Mouse (Mus musculus) forebrain, embryonic 10.5 days (tissue): ENCODE data around the gene Terb2. TPM values are rescaled to one million over a fixed set of nuclear protein-coding genes. Genes with fewer than 3 reads are reported as not detected.

Experiments
- DNase-seq: peaks from one replicate; pipeline ENCODE4 v3.0.0-alpha.2; 2017; ENCODE audit warnings: low spot score; ENCODE audit errors: extremely low spot score
- H3K27ac ChIP-seq: fragments of 300-500 bp; sonication (generic); 2 replicates; pipeline ENCODE4 v1.5.1; 2016; ENCODE audit warnings: mild to moderate bottlenecking
- H3K27me3 ChIP-seq: fragments of 300-500 bp; sonication (generic); 2 replicates; pipeline ENCODE4 v1.6.1; 2016; ENCODE audit warnings: mild to moderate bottlenecking; ENCODE audit not compliant: poor library complexity, severe bottlenecking
- H3K36me3 ChIP-seq: fragments of 300-500 bp; sonication (generic); replicated peaks from 2 replicates; pipeline ENCODE4 v1.6.1; 2016; ENCODE audit warnings: mild to moderate bottlenecking, moderate library complexity
- H3K4me1 ChIP-seq: fragments of 300-500 bp; sonication (generic); 2 replicates; pipeline ENCODE4 v1.6.1; 2016
- H3K4me3 ChIP-seq: fragments of 300-500 bp; sonication (generic); 2 replicates; pipeline ENCODE4 v1.5.1; 2016; ENCODE audit warnings: mild to moderate bottlenecking, moderate library complexity
- H3K9me3 ChIP-seq: fragments of 300-500 bp; sonication (generic); 2 replicates; pipeline ENCODE4 v1.6.1; 2016; ENCODE audit warnings: mild to moderate bottlenecking, moderate library complexity
- WGBS: fragments of 180-500 bp; shearing (Covaris S2); methylation state at CpG from one replicate; pipeline ENCODE4 v1.1.7; 2016; 5-methylcytosine and 5-hydroxymethylcytosine counted together
- polyA plus RNA-seq: library from polyadenylated mRNA; unstranded; fragments of >200 nt; fragmentation: Nextera tagmentation; extraction: Ambion mirVana; gene quantifications from 2 replicates; pipeline ENCODE4 v1.2.1, GENCODE M21; 2016

Gene Terb2
- polyA plus RNA-seq, 1 experiment from 2014 or later, result not detected

DNA sequence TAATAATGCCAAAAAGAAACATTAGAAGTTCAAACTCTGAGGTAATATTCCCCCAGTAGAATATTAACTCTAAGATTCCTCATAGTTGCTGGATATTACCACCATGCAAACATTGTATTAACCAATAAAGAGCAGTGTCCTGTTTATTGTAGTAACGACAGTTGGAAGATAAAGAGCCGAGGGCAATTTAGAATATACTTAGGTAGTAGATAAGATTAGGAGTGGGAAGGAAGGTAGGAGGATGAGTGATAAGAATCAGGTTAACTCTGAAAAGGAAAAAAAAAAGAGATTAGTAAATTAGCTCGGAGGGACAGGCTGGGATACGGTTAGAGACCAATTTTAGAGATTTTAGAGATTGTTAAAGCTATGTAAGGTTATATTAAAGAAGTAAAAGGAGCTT, 35.3 kb downstream of the Terb2 start:
- 88% methylated on average over 4 of the region's 4 CpGs for WGBS
- no peak overlapping the region for H3K4me3 ChIP-seq
- no peak overlapping the region for H3K27ac ChIP-seq
- DNase-seq, result no peak
- no peaks in the 10 kb centered on the region for H3K27me3 ChIP-seq
- no peaks in the 10 kb centered on the region for H3K36me3 ChIP-seq
- H3K9me3 ChIP-seq, result no peaks in the 10 kb centered on the region
- H3K4me1 ChIP-seq, result no peaks in the 10 kb centered on the region

DNA sequence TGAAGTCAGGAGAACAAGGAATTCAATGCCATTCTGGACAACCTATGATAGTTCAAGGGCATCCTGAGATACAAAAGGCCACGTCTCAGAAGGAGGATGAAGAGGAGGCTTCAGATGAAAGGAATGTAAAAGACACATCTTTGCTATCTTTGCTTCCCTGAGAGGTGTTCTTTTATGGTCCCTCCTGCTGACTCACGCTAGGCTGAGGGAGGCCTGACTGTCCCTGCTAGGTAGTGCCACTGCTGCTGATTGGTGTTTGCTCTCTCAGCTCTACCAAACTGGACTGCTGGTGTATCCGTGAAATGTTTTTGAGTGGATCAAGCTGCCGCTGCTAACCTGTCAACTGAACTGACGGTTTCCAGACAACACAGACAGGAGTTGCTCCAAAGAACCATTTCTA, 35.7 kb downstream of the Terb2 start:
- Histone ChIP-seq H3K27ac (no peak overlapping the region), H3K9me3 (no peaks in the 10 kb centered on the region), H3K36me3 (no peaks in the 10 kb centered on the region), H3K27me3 (no peaks in the 10 kb centered on the region), H3K4me1 (no peaks in the 10 kb centered on the region), H3K4me3 (no peak overlapping the region)
- DNase-seq, result no peak
- WGBS, result 72% methylated on average over 5 of the region's 5 CpGs

DNA sequence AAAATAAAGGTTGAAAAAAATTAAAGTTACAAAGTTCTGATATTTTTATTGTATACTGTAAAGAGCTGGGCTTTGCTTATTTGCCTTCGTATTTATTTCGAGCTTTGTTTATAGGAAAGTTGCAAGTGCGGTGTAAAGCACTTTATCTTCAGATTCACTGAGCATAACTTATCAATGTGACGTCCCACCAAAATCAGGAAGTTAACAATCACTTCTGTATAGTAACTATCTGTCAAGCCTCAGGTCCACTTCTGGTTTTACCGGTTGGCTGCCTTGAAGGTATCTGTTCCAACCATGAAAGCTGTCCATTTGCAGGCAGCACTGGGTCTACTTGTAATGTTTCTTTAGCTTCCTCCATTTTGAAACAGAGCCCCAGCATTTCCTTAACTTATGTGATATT, 36.2 kb downstream of the Terb2 start:
- Histone ChIP-seq H3K4me1 (no peaks in the 10 kb centered on the region), H3K27me3 (no peaks in the 10 kb centered on the region), H3K27ac (no peak overlapping the region), H3K36me3 (no peaks in the 10 kb centered on the region), H3K9me3 (no peaks in the 10 kb centered on the region), H3K4me3 (no peak overlapping the region)
- WGBS, result 95% methylated on average over 5 of the region's 5 CpGs
- no peak for DNase-seq

- Histone ChIP-seq H3K36me3 (no peaks in the 10 kb centered on the region), H3K4me3 (no peak overlapping the region), H3K27me3 (no peaks in the 10 kb centered on the region), H3K4me1 (no peaks in the 10 kb centered on the region), H3K9me3 (no peaks in the 10 kb centered on the region), H3K27ac (no peak overlapping the region)
- DNase-seq, result no peak
Observed at GRCm38 (mm10) chr2:122223654-122224053, 37.6 kb downstream of the Terb2 start.

- DNase-seq, result no peak
- no peak overlapping the region for H3K27ac ChIP-seq
- H3K9me3 ChIP-seq, result no peaks in the 10 kb centered on the region
- peaks cover 2% of the 10 kb centered on the region; the same call in 1 of the 2 replicates for H3K27me3 ChIP-seq
- no peak overlapping the region for H3K4me3 ChIP-seq
- peaks cover 13% of the 10 kb centered on the region for H3K4me1 ChIP-seq
- WGBS, result 87% methylated on average over 6 of the region's 6 CpGs
- H3K36me3 ChIP-seq, result no peaks in the 10 kb centered on the region
Observed at GRCm38 (mm10) chr2:122230395-122230794, 44.3 kb downstream of the Terb2 start.

GRCm38 (mm10) chr2:122231616-122232015, 45.5 kb downstream of the Terb2 start:
- no peaks in the 10 kb centered on the region for H3K36me3 ChIP-seq
- no peak overlapping the region for H3K4me3 ChIP-seq
- no peaks in the 10 kb centered on the region for H3K9me3 ChIP-seq
- WGBS, result 78% methylated on average over 9 of the region's 9 CpGs
- H3K4me1 ChIP-seq, result peaks cover 14% of the 10 kb centered on the region
- peaks cover 14% of the 10 kb centered on the region for H3K27me3 ChIP-seq
- H3K27ac ChIP-seq, result no peak overlapping the region
- no peak for DNase-seq

DNA sequence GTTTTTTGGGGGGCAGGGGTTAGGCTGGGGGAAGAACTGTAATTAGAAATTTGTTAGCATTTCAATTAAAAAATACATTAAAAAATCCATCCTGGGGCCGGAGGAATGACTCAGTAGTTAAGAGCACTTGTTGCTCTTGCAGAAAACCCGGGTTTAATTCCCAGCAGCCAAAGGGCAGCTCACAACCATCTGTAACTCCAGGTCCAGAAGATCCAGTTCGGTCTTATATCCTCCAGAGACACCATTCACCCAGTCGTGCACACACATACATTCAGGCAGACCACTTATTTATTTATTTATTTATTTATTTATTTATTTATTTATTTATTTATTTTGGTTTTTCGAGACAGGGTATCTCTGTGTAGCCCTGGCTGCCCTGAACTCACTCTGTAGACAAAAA, 47.3 kb downstream of the Terb2 start:
- H3K4me1 ChIP-seq, result peaks cover 14% of the 10 kb centered on the region
- peaks cover 14% of the 10 kb centered on the region for H3K27me3 ChIP-seq
- H3K27ac ChIP-seq, result 0 out of 2 replicates have a peak overlapping the region, but pooled peaks have one; percentile 85
- no peaks in the 10 kb centered on the region for H3K36me3 ChIP-seq
- WGBS, result 56% methylated on average over 5 of the region's 5 CpGs
- H3K9me3 ChIP-seq, result no peaks in the 10 kb centered on the region
- DNase-seq, result no peak
- H3K4me3 ChIP-seq, result no peak overlapping the region

DNA sequence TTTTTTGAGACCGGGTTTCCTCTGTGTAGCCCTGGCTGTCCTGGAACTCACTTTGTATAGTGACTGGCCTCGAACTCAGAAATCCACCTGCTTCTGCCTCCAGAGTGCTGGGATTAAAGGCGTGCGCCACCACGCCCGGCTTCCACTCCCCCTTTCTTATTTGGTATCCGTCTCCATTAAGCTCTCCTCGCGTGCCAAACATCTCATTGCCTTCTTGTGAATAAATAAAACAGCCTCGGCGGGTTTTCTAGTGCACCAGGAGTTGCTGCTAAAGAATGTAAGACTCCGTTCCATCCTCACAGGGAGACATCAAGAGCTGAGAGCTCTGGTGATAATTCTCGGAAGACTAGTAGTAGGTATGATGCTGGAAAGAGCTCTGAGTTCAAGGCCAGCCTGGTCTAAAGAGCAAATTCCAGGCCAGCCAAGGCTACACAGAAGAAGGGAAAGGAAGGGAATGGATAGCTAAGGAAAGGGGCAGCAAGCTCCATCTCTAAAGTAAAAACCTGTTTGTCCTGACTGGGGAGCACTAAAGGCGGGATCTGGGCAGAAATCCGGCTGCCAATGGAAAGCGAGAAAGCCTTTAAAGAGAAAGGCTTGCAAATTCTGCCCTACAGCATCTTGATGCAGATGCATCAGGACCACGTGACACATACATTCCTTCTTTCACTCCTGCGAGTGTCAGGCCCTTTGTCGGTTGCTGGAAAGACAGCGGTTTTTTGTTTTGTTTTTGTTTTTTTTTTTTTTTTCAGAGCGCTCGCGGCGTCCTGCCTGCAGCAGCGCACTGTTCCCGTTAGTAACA, 47.9 kb downstream of the Terb2 start:
- peak overlapping the region; percentile 66 for H3K4me3 ChIP-seq
- peak overlapping the region; percentile 85 for H3K27ac ChIP-seq
- no peaks in the 10 kb centered on the region for H3K9me3 ChIP-seq
- peaks cover 14% of the 10 kb centered on the region for H3K4me1 ChIP-seq
- no peaks in the 10 kb centered on the region for H3K36me3 ChIP-seq
- WGBS, result 6% methylated on average over 26 of the region's 26 CpGs
- H3K27me3 ChIP-seq, result peaks cover 14% of the 10 kb centered on the region
- peak; percentile 40 for DNase-seq

DNA sequence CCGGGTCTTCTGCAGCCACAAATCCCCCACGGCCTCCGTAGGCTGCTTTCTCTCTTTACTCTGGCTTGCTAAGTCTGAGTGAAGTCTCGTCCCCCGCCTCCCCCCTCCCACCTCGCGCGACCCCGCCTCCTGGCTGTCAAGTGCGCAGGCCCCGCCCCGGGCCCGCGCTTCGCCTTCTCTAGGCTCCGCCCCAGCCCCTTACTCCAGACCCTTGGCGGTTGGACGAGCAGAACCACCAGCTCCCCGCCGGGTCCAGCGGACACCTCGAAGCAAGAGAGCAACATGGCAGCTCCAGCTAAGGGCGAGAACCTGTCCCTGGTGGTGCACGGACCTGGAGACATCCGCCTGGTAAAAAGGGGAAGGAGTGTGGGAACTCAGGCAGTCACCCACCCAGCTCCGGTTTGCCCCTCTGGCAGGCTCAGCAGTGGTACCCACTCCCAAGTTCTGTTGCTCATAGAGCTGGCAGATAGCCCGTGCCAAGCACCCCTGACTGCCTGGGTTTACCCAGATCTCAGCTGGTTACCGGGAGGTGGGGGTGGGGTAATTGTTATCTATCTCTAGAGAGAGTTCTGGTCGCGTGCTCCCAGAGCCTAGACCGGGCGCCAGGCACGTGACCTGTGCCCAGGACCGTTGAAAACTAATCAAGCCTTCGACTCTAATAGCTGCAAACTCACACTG, 48.7 kb downstream of the Terb2 start, which contains the start of gene Sord:
Gene Sord, plus strand, starts transcription at position 139 of the 678 bp plus-strand sequence.
- Histone ChIP-seq H3K4me3 (peak within 1 kb of the TSS; percentile 66), H3K36me3 (no peaks in the 10 kb centered on the region), H3K27ac (peak within 1 kb of the TSS; percentile 85), H3K4me1 (peaks cover 14% of the 10 kb centered on the region), H3K27me3 (peaks cover 14% of the 10 kb centered on the region), H3K9me3 (no peaks in the 10 kb centered on the region)
- peak; percentile 93 for DNase-seq
- WGBS, result under 1% methylated on average over 35 of the region's 35 CpGs

DNA sequence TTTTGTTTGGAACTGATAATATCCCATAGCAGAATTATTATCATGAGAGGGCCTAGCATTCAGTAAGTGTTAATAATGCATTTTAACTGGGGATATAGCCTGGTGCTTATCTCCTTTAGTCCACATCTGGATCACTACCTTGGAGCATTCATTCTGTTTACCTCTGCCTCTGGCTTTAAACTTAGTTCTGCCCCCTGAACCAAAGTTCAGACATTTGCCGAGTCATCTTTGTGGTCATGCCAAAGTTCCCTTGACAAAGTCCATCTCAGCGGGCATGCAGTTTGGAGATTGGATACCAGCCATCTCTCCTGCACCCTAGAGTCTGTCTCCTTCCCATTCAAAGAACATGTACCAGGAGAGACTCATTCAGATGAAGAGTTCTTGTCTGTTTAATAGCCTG, 49.4 kb downstream of the Terb2 start:
- Histone ChIP-seq H3K27ac (no peak overlapping the region), H3K9me3 (no peaks in the 10 kb centered on the region), H3K36me3 (no peaks in the 10 kb centered on the region), H3K4me1 (peaks cover 14% of the 10 kb centered on the region), H3K4me3 (peak overlapping the region; percentile 66), H3K27me3 (peaks cover 14% of the 10 kb centered on the region)
- no peak for DNase-seq
- 81% methylated on average over 2 of the region's 2 CpGs for whole genome bisulfite sequencing

DNA sequence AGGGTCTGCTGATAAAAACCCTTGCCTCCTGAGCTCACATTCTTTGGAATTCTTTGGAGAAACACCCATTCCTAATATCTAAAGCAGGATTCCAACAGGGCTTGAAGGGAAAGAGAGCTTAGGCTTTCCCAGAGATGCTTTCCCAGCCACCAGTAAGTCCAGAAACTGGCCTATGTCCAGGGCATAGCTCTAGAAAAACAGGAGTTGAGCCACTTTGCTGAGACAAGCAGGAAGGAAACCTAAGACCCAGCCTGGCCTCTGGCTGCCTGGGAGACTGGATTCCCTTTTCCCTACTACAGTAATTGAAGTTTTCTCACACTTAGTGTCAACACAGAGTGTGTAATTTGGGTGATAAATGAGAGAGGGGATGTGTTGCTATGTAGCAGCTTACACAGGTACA, 50.2 kb downstream of the Terb2 start:
- no peak for DNase-seq
- no peaks in the 10 kb centered on the region for H3K36me3 ChIP-seq

GRCm38 (mm10) chr2:122237891-122238470, 51.9 kb downstream of the Terb2 start:
- no peaks in the 10 kb centered on the region for H3K36me3 ChIP-seq
- no peak overlapping the region for H3K27ac ChIP-seq
- peaks cover 14% of the 10 kb centered on the region for H3K4me1 ChIP-seq
- no peak for DNase-seq
- peaks cover 14% of the 10 kb centered on the region for H3K27me3 ChIP-seq
- no peak overlapping the region for H3K4me3 ChIP-seq
- no peaks in the 10 kb centered on the region for H3K9me3 ChIP-seq
- 96% methylated on average over 2 of the region's 2 CpGs for WGBS

More for the DNA sequence above, 50.2 kb downstream of the Terb2 start:
- H3K9me3 ChIP-seq, result no peaks in the 10 kb centered on the region
- peaks cover 14% of the 10 kb centered on the region for H3K27me3 ChIP-seq
- no peak overlapping the region for H3K27ac ChIP-seq
- peaks cover 14% of the 10 kb centered on the region for H3K4me1 ChIP-seq
- no peak overlapping the region for H3K4me3 ChIP-seq

GRCm38 (mm10) chr2:122240735-122241134, 54.7 kb downstream of the Terb2 start:
- H3K4me3 ChIP-seq, result no peak overlapping the region
- DNase-seq, result no peak
- no peak overlapping the region for H3K27ac ChIP-seq

More at GRCm38 (mm10) chr2:122240735-122241134, 54.7 kb downstream of the Terb2 start:
- Histone ChIP-seq H3K4me1 (peaks cover 5% of the 10 kb centered on the region), H3K27me3 (peaks cover 9% of the 10 kb centered on the region), H3K9me3 (no peaks in the 10 kb centered on the region), H3K36me3 (no peaks in the 10 kb centered on the region)
